Mouse (Mus musculus): ENCODE results near the gene E430018J23Rik. TPM values are rescaled to one million over a fixed set of nuclear protein-coding genes. Genes with fewer than 3 reads are reported as not detected.

The E430018J23Rik gene
- polyA plus RNA-seq (2012; rRNA removed), result 5.2 and 5.5 TPM in 2 replicates

GRCm38 (mm10) chr7:127393157-127393943 lies at the start of gene E430018J23Rik:
Gene E430018J23Rik, minus strand, starts transcription at chr7:127393629.

DNA sequence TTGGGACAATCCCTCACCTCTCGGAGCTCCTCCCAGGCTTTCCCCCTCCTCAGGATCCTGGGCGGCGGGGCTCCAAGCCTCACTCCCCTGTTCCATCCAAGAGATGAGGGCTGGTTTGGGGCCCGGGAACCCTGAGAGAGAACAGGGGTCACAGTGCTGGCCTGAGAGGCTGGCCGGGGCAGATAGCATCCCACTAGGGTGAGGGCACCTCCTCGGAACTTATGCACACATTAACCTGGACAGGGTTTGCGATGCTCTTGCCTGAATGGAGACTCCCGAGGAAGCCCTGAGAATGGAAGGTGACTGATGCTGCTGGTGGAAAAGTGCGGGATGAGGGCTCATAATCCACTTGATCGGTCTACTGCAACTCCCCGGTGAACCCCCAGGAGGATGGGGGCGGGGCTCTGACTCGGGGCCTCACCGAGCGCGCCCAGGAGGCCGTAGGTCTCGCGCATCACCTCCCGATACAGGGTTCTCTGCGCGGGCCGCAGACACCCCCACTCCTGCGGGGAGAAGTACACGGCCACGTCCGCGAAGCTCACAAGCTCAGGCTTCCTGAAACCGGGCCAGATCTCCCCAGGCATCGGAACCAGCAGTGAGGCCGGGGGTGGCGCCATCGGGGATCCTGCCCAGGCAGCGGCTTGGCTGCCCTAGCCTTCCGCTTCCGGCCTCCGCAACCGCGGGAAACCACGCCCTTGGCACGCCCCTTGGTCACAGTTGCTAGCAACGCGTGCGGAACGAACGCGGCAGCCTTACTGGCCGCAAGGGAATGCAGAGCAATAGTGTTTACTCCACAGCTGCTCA lies 28.2 kb upstream of the E430018J23Rik start, which contains the start of gene Zfp688:
TSS of gene Zfp688 (minus strand) at position 681 of the 804 bp plus-strand sequence.

GRCm38 (mm10) chr7:127406002-127406987 lies 12.9 kb upstream of the E430018J23Rik start, which contains the start of gene Zfp764:
Gene Zfp764, minus strand, starts transcription at chr7:127406822.

DNA sequence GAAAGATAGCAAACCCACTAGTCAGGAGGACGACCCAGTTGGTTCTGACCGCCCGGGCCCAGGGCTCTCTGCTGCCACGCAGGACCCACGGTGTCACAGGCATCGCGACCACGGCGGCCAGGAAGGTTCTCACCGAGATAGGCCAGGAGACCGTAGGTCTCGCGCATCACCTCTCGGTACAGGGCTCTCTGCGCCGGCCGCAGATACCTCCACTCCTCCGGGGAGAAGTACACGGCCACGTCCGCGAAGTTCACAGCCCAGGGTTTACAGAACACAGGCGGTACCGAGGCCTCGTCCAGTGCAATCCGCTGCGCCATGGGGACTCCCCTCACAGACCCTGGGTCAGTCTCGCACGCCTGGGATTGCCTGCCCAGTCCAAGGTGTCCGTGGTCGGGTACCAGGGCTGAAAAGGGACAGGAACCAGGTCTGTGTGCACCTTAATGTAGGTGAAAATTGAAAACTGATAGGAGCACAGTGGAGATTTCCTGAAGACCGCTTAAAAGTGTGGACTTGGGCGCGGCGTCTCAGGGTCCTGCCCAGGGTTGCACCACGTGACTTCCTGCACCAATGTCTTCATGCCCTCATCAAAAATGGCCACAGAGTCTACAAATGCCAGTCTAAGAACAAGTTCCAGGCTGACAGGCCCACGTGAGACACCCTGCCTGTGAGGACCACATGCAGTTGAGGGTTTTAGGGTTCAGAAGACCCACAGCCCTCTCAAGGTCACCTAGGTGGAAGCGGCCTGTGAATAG lies 6.6 kb downstream of the E430018J23Rik start, which contains the start of gene 9130019O22Rik:
TSS of gene 9130019O22Rik (minus strand) at position 526 of the 752 bp plus-strand sequence.

DNA sequence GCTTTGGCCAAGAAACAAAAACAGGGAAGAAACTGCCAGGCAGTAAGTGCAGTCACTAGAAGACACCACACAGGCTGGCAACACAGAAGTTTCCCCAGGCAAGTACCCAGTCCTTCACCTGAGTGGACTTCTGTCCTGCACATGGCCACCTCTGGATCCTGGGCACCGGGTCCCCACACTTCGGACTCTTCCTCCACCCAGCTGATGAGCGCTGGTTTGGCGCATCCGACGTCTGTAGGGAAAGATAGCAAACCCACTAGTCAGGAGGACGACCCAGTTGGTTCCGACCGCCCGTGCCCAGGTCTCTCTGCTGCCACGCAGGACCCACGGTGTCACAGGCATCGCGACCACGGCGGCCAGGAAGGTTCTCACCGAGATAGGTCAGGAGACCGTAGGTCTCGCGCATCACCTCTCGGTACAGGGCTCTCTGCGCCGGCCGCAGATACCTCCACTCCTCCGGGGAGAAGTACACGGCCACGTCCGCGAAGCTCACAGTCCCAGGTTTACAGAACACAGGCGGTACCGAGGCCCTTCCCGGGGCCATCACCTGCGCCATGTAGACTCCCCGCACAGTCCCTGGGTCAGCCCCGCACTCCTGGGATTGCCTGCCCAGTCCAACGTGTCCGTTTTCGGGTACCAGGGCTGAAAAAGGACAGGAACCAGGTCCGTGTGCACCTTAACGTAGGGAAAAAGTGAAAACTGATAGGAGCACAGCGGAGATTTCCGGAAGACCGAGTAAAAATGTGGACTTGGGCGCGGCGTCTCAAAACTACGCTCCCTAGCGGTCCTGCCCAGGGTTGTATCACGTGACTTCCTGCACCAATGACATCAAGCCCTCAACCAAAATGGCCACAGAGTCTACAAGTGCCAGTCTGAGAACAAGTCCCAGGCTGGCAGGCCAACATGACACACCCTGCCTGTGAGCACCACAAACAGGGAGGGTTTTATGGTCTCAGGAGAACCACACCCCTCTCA lies 17.9 kb downstream of the E430018J23Rik start, which contains the start of gene Zfp747:
TSS of gene Zfp747 (minus strand) at position 780 of the 975 bp plus-strand sequence.

GRCm38 (mm10) chr7:127345512-127346325 lies 47.7 kb downstream of the E430018J23Rik start, which contains the start of gene Zfp768:
Gene Zfp768, minus strand, starts transcription at chr7:127345589.

Other genes with a start within 250 kb of the E430018J23Rik start
- gene Cd2bp2, start 197.6 kb downstream of the E430018J23Rik start, polyA plus RNA-seq (2012; rRNA removed), result 112 and 116 TPM in 2 replicates
- 57.6 and 57.8 TPM in 2 replicates for gene Tbc1d10b, start 185.2 kb downstream of the E430018J23Rik start, polyA plus RNA-seq (2012; rRNA removed)
- 1.7 and 214 TPM in 2 replicates for gene Mylpf, start 184.7 kb downstream of the E430018J23Rik start, polyA plus RNA-seq (2012; rRNA removed)
- 26.0 and 27.8 TPM in 2 replicates for gene Zfp553, start 160.6 kb downstream of the E430018J23Rik start, polyA plus RNA-seq (2012; rRNA removed)
- gene Sept1, start 160.5 kb downstream of the E430018J23Rik start, polyA plus RNA-seq (2012; rRNA removed), result 14.8 and 15.4 TPM in 2 replicates
- gene Zfp771, start 149.4 kb downstream of the E430018J23Rik start, polyA plus RNA-seq (2012; rRNA removed), result 96.1 and 100 TPM in 2 replicates
- gene Dctpp1, start 132.9 kb downstream of the E430018J23Rik start, polyA plus RNA-seq (2012; rRNA removed), result 87.3 and 95.0 TPM in 2 replicates
- 28.4 and 29.9 TPM in 2 replicates for gene Sephs2, start 119.6 kb downstream of the E430018J23Rik start, polyA plus RNA-seq (2012; rRNA removed)
- 0.47 and 0.57 TPM in 2 replicates for gene Itgal, start 97.4 kb downstream of the E430018J23Rik start, polyA plus RNA-seq (2012; rRNA removed)
- gene Zfp768, start 48.0 kb downstream of the E430018J23Rik start, polyA plus RNA-seq (2012; rRNA removed), result 26.9 and 27.0 TPM in 2 replicates
- gene Zfp747, start 17.6 kb downstream of the E430018J23Rik start, polyA plus RNA-seq (2012; rRNA removed), result 6.8 and 7.0 TPM in 2 replicates
- gene 9130019O22Rik, start 6.5 kb downstream of the E430018J23Rik start, polyA plus RNA-seq (2012; rRNA removed), result 3.2 and 3.4 TPM in 2 replicates
- 3.9 and 4.6 TPM in 2 replicates for gene Zfp764, start 13.2 kb upstream of the E430018J23Rik start, polyA plus RNA-seq (2012; rRNA removed)
- 17.7 and 18.9 TPM in 2 replicates for gene Zfp688, start 28.4 kb upstream of the E430018J23Rik start, polyA plus RNA-seq (2012; rRNA removed)
- 9.2 and 10.9 TPM in 2 replicates for gene Zfp689, start 55.5 kb upstream of the E430018J23Rik start, polyA plus RNA-seq (2012; rRNA removed)
- gene Prr14, start 66.0 kb upstream of the E430018J23Rik start, polyA plus RNA-seq (2012; rRNA removed), result 54.7 and 57.7 TPM in 2 replicates
- 18.1 and 24.0 TPM in 2 replicates for gene Fbrs, start 85.6 kb upstream of the E430018J23Rik start, polyA plus RNA-seq (2012; rRNA removed)
- 15.5 and 19.3 TPM in 2 replicates for gene Srcap, start 118.4 kb upstream of the E430018J23Rik start, polyA plus RNA-seq (2012; rRNA removed)
- 13.4 and 14.3 TPM in 2 replicates for gene Gm42715, start 126.0 kb upstream of the E430018J23Rik start, polyA plus RNA-seq (2012; rRNA removed)
- gene Tmem265, start 167.8 kb upstream of the E430018J23Rik start, polyA plus RNA-seq (2012; rRNA removed), result 1.3 and 2.7 TPM in 2 replicates
- gene Phkg2, start 179.7 kb upstream of the E430018J23Rik start, polyA plus RNA-seq (2012; rRNA removed), result 111 and 112 TPM in 2 replicates
- 13.5 TPM in 2 replicates for gene Ccdc189, start 195.0 kb upstream of the E430018J23Rik start, polyA plus RNA-seq (2012; rRNA removed)
- 46.9 and 49.5 TPM in 2 replicates for gene Rnf40, start 195.1 kb upstream of the E430018J23Rik start, polyA plus RNA-seq (2012; rRNA removed)
- 28.9 and 29.8 TPM in 2 replicates for gene Zfp629, start 222.2 kb upstream of the E430018J23Rik start, polyA plus RNA-seq (2012; rRNA removed)

Data from central nervous system, embryonic 18 days (tissue).